Mouse (Mus musculus) A20 (cell line): ENCODE measurements around the gene Rbp7.
A peak's percentile ranks its signal among the peaks of the same experiment; 100 is the strongest.

Source experiments
- DNase-seq: peaks from one replicate; pipeline ENCODE4 v3.0.0-alpha.2; 2011; ENCODE audit warnings: low read depth, low spot score

Rbp7 gene

GRCm38 (mm10) chr4:149454879-149455278 lies at the start of gene Rbp7:
Gene Rbp7 (minus strand): TSS chr4:149454978.
- no peak for DNase-seq

- DNase-seq = no peak
These were observed 49.6 kb upstream of the Rbp7 start for GRCm38 (mm10) chr4:149504363-149504762.

- no peak for DNase-seq
These were observed 45.0 kb upstream of the Rbp7 start for GRCm38 (mm10) chr4:149499790-149500189.

DNA sequence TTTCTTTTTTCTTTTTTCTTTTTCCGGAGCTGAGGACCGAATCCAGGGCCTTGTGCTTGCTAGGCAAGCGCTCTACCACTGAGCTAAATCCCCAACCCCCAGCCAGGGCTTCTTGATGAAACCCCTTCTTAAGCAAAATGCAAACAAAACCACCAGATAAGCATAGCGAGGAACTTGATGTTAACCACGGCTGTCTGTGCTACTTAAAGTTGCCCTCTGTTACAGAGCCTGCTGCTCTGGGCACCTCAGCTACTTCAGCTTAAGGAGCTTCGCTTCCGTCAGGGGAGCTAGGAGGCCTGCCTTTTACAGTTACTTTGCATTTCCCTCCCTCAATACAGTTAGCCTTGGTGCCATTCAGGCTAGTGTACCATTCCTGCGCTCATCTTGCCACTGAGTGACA lies 44.1 kb upstream of the Rbp7 start:
- DNase-seq = no peak

GRCm38 (mm10) chr4:149496612-149497011 lies 41.8 kb upstream of the Rbp7 start:
- no peak for DNase-seq

GRCm38 (mm10) chr4:149491151-149491550 lies 36.4 kb upstream of the Rbp7 start:
- DNase-seq = peak; percentile 69

DNA sequence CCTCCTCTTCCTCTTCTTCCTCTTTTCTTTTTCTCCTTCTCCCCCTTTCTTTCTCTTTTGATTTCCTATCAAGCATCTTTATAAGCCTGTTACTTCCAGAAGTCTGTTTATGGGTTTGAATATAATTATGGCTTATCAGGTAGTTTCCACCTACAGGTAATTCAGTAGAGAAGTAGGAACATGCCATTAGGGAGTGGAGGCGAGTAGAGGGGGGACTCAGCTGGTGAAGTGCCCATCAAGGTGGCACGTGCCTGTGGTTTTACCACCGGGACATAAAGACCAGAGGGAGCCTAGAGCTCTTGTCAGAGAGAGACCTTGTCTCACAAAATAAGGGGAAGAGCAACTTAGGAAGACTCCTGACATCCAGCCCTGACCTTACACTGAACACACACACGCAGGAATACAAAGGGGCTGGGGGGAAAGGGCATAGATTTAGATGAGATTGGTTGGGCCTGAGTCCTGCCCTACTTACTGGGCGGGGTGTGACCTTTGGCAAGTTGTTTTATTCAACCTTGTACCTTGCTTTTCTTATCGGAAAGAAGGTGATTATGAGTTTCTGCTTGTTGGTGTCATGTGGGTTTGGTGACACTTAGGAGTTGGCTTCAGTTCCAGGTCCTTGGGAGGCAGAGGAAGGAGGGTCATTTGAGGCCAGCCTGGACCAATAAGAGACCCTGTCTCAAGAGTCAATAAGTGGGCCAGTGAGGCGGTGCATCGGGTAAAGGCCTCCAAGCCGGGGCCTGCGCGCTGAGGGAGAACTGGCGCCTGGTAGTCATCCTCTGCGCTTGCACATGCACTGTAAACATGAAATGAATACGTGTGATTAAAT lies 34.9 kb upstream of the Rbp7 start:
- no peak for DNase-seq

DNA sequence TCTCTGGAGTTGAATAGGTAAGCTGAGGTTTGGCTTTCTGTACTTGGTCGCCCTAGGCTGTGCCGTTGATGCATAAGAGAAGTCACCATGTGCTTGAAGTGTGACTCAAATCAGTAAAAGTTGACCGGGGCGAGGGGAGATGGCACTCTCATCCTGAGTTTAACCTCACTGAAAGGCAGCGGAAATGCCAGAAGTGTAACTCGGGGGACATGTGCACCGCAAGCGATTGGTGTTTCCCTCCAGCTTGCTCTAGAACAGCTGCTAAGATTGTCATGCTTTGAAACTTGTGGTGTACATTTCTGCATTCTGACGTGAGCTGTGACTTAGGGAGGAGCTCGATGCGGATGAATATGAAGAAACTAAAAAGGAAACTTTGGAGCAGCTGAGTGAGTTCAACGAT lies 33.0 kb upstream of the Rbp7 start:
- no peak for DNase-seq

DNA sequence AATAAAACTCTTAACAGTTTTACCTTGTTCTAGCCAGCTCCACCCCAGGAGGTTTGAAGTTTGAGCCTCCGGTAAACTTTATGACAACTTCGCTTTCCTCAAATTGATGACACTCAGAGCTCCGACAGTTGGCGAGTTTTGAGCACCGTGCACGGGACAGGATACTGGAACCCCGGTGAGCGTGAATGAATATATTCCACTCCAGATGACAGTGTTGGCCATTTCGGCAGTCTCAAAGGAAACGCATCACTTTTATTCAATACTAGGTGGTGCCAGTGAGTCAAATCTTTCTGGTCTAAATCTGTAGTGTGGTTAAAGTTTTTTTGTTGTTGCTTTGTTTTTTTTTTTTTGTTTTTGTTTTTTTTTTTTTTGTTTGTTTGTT lies 31.0 kb upstream of the Rbp7 start:
- peak; percentile 69 for DNase-seq

- peak; percentile 96 for DNase-seq
These were observed 30.5 kb upstream of the Rbp7 start, which contains the start of the genes Nmnat1 and Lzic for GRCm38 (mm10) chr4:149485053-149485824. Gene Nmnat1 (minus strand): TSS chr4:149485202. Gene Lzic (plus strand): TSS chr4:149485229.

- no peak for DNase-seq
These were observed 29.8 kb upstream of the Rbp7 start for GRCm38 (mm10) chr4:149484566-149484965.

GRCm38 (mm10) chr4:149477078-149477477 lies 22.3 kb upstream of the Rbp7 start, which contains the start of gene Tmem274:
Gene Tmem274 (plus strand): TSS chr4:149477378.
- no peak for DNase-seq

DNA sequence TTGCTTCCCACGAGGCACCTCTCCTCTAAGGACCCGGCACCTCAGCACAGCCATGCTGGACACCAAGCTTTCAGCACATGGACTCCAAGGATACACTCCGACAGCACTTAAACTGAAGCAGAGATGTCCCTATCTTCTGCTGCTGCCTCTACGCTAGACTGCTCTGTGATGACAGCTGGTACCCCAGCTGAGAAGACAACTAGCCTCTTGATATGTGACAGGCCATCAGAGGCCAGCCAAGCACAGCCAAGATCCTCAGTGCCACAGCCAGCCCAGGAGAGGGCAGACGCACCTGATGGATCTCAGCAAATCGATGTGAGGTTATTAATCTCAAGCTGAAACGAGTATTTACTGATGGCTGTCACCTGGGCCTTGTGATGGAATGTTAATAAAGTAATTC lies 20.3 kb upstream of the Rbp7 start:
- no peak for DNase-seq

DNA sequence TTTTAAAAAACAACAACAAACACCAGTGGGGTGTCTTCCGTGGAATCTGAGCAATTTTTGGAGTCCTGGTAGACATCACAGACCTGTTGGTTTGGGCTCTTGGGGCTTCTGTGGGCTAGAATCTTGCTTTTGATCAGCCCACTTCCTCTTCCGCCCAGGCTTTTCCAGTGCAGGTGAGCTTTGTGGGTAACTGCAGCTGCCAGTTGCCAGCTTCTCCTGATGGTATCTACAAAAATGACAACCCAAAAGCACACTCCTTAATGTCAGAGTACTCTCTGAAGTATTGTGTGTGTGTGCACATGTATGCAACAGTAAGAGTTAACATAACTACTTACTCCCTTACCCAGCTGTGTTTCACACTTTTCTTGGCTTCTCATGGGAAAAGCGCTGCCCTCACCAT lies 14.8 kb upstream of the Rbp7 start:
- peak; percentile 31 for DNase-seq

GRCm38 (mm10) chr4:149463435-149463950 lies 8.7 kb upstream of the Rbp7 start:
- DNase-seq = no peak

- no peak for DNase-seq
These were observed 7.7 kb upstream of the Rbp7 start for GRCm38 (mm10) chr4:149462305-149462971.

- DNase-seq = no peak
These were observed 7.0 kb upstream of the Rbp7 start for GRCm38 (mm10) chr4:149461579-149462304.

DNA sequence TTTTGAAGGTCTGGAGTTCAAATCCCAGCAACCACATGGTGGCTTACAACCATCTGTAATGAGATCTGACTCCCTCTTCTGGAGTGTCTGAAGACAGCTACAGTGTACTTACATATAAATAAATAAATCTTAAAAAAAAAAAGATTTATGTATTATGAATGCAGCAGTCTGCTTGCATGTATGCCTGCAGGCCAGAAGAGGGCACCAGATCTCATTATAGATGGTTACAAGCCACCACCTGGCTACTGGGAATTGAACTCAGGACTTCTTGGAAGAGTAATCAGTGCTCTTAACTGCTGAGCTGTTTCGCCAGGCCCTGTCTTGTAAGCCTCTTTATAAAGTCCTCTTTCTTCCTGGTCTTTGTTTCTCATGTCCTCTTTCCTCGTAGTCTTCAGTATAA lies 5.7 kb upstream of the Rbp7 start:
- peak; percentile 29 for DNase-seq

DNA sequence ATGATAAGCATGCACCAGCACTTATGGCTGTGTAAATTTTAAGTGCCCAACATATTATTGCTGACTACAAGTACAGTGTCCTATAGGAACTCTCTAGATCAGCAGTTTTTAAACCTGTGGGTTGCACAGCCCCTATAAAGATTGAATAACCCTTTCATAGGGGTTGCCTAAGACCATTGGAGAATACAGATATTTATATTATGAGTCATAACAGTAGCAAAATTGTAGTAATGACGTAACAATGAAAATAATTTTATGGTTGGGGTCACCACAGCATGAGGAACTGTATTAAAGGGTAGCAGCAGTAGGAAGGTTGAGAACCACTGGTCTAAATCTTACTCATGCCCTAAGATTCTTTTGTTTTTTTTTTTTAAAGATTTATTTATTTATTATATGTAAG lies 4.6 kb upstream of the Rbp7 start:
- DNase-seq = no peak

DNA sequence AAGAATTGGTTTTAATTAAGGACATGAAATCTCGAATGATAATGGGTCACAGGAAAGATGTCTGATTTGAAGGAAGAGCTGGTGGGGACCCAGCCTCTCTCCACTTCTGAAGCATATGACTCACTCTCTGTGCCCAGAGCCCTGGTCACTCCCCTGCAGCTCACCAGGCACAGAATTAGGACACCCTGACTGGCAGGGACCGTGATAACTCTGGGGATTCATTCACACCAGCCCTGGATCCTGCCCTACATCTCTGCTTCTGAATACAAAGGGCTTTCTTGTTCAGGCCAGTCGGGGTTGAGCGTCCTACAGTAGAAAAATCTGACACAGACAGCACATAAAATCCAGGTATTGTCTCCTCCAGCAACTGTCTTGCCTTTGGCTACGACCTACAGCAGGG lies 3.7 kb upstream of the Rbp7 start:
- DNase-seq = no peak

- no peak for DNase-seq
These were observed 3.2 kb upstream of the Rbp7 start for GRCm38 (mm10) chr4:149457831-149458430.
